ENCODE assay signal across 12 mouse cellular contexts in the genomic region with DNA sequence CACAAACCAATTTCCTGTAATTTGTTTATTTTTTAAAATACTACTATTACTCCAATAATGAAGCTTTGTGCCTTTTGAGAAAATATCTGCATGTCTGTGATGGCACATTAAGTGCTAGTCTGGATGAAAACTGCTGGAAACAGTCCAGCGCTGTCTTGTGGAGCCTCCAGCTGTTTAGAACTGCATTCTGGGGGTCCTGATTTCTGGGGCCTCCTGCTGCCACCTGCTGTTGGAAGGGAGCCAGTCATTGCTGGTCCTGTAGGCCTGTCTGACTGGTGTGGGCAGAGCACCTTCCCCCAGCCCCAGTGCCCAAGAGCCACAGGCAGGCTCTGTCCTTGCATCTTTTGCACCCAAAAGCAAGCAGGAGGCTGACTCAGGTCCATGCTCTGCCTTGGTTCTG.
DNase-seq lines count a peak whose midpoint lies in the region; ATAC-seq and TF ChIP-seq lines count a peak whose summit lies in the region.
"Had no signal": no experiment of that assay in that cellular context is flagged by ENCODE, and none has a peak within 500 bp of the region (broad histone marks: within the 10 kb centered on the region; RNA-seq: fewer than 3 reads in every experiment).

No protein-coding gene starts in this region.

- peak; percentile 53 for DNase-seq in heart, adult 11 months
- no peak for DNase-seq in heart, postnatal 36 days
- peak; percentile 1 for DNase-seq in A20 (ENCODE audit: low read depth, low spot score)
- DNase-seq in brain, embryonic 14.5 days (ENCODE audit: low read depth), result peak; percentile 82
- no peak for DNase-seq in gastrocnemius, postnatal 14 days
- DNase-seq in testis, postnatal 14 days (ENCODE audit: low spot score), result no peak
- DNase-seq in ovary, postnatal 14 days (ENCODE audit: low spot score), result no peak
- DNase-seq: thymus, adult 18-20 months had no signal

- no peak for TF ChIP-seq POLR2A in brain, embryonic 14.5 days (IDR thresholded peaks at IDR 0.05; ENCODE audit: borderline replicate concordance, extremely low read depth, insufficient read depth, insufficient read length, poor library complexity, severe bottlenecking)

- no peak overlapping the region for H3K27ac ChIP-seq in hindbrain, embryonic 13.5 days
- H3K27ac ChIP-seq: intestine, embryonic 15.5 days; liver, embryonic 14.5 days had no signal

- no peak for TF ChIP-seq CTCF in brain, embryonic 14.5 days (IDR thresholded peaks at IDR 0.05; ENCODE audit: borderline replicate concordance, extremely low read depth, insufficient read depth, insufficient read length)

- intact Hi-C loops in heart, postnatal 36 days (cut with DNase I), result no loop called here
- intact Hi-C loops in gastrocnemius, postnatal 14 days (cut with DNase I; ENCODE audit: low total_unique reads), result no loop called here

- H3K27me3 ChIP-seq in hindbrain, embryonic 13.5 days, result no peaks in the 10 kb centered on the region
- H3K27me3 ChIP-seq: heart, embryonic 12.5 days; intestine, embryonic 15.5 days had no signal

- no peaks in the 10 kb centered on the region for H3K9me3 ChIP-seq in hindbrain, embryonic 13.5 days
- H3K9me3 ChIP-seq: heart, embryonic 12.5 days; intestine, embryonic 15.5 days had no signal

- ATAC-seq in hindbrain, embryonic 13.5 days (ENCODE audit: low FRiP score), result peak; percentile 49
- ATAC-seq: intestine, embryonic 15.5 days had no signal

- no peak overlapping the region; the same call in 1 of the 2 replicates for H3K9ac ChIP-seq in hindbrain, embryonic 13.5 days
- H3K9ac ChIP-seq: heart, embryonic 12.5 days; intestine, embryonic 15.5 days; liver, embryonic 14.5 days had no signal

- H3K4me2 ChIP-seq in hindbrain, embryonic 13.5 days, result no peak overlapping the region
- H3K4me2 ChIP-seq: heart, embryonic 12.5 days; intestine, embryonic 15.5 days had no signal

- WGBS in hindbrain, embryonic 13.5 days, result 54% methylated on average over 1 of the region's 1 CpGs

- H3K4me1 ChIP-seq in hindbrain, embryonic 13.5 days (replicated peaks), result peaks cover 4% of the 10 kb centered on the region
- H3K4me1 ChIP-seq: heart, embryonic 12.5 days; intestine, embryonic 15.5 days had no signal

- H3K4me3 ChIP-seq in hindbrain, embryonic 13.5 days, result no peak overlapping the region
- H3K4me3 ChIP-seq: heart, embryonic 12.5 days; intestine, embryonic 15.5 days had no signal

- no peaks in the 10 kb centered on the region for H3K36me3 ChIP-seq in hindbrain, embryonic 13.5 days
- H3K36me3 ChIP-seq: heart, embryonic 12.5 days; intestine, embryonic 15.5 days had no signal

Comparison
In these comparisons a context has a peak if more than half of its experiments do, and no peak if none do; other contexts are left out.
1. DNase-seq: peak in heart, adult 11 months (single experiment), A20 (single experiment) and brain, embryonic 14.5 days (single experiment); none in heart, postnatal 36 days (0 of 2), gastrocnemius, postnatal 14 days (single experiment), testis, postnatal 14 days (single experiment) and ovary, postnatal 14 days (single experiment).